Mouse (Mus musculus): ENCODE measurements around the gene Mafk.

GRCm38 (mm10) chr5:139811677-139812397, 20.5 kb downstream of the Mafk start:
- no peak for TF ChIP-seq CTCF (IDR thresholded peaks at IDR 0.05; ENCODE audit: insufficient read depth, low read depth, low read length)
- TF ChIP-seq POLR2A (IDR thresholded peaks at IDR 0.05; ENCODE audit: insufficient read depth, low read depth, low read length), result no peak

Measured in olfactory bulb, adult 2 months (tissue).